Mouse (Mus musculus): ENCODE measurements around the gene Clec10a. TPM values are rescaled to one million over a fixed set of nuclear protein-coding genes. Genes with fewer than 3 reads are reported as not detected.

The Clec10a gene
- 1.3 TPM for polyA plus RNA-seq (2015; fragmentation: Illumina TruSeq; extraction: RNeasy Lipid Tissue Mini Kit (QIAGEN cat#74804); ENCODE audit: low read depth, low replicate concordance)

GRCm38 (mm10) chr11:70155897-70156296 is at the start of gene Clec10a:
Gene Clec10a (plus strand): TSS chr11:70156197.

DNA sequence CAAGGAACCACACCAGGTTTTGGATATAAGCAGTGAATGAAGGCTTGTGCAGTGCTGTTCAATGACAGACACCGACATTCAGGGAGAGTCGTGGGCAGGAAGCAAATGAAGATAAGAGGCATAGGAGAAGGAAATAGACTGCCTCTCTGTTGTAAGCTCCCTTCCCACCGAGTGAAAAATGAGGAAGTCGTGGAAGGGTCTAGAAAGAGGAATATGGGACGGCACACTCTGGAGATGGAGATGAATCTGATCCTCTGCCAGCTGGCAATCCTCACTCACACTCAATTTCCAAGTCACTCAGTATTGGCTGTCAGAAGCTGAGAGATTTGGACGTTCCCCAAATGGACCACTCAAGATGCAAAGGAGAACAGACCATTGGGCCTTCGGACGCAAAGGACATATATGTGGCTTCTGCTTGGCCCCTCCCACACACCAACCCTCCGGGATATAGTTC is 26.0 kb upstream of the Clec10a start, which contains the start of gene Mgl2:
Gene Mgl2, plus strand, starts transcription at position 404 of the 454 bp plus-strand sequence.

DNA sequence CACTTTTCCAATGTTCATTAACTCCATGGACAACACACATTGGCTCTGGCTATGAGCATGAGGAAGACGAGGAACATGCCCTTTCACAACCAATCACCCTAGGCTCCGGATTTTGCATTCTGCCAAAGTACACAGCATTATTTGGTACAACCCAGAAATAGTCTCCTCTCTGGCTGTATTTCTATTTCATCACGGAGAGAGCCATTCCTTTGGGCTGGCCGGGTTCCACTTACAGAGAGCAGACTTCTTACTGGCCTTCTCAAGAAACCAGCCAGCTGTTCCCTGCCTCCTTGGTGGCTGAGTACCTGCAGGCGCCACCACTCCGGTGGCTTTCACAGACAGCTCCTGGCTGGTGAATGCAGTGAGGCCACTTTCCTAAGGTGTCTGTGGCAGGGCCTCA is 56.4 kb downstream of the Clec10a start, which contains the start of gene Slc16a11:
Gene Slc16a11, plus strand, starts transcription at position 330 of the 400 bp plus-strand sequence.

Other genes starting within 250 kb of the Clec10a start
- 35.4 TPM for gene Gps2, start 242.3 kb upstream of the Clec10a start, polyA plus RNA-seq (2015; fragmentation: Illumina TruSeq; extraction: RNeasy Lipid Tissue Mini Kit (QIAGEN cat#74804); ENCODE audit: low read depth, low replicate concordance)
- gene Eif5a, start 234.2 kb upstream of the Clec10a start, polyA plus RNA-seq (2015; fragmentation: Illumina TruSeq; extraction: RNeasy Lipid Tissue Mini Kit (QIAGEN cat#74804); ENCODE audit: low read depth, low replicate concordance), result 640 TPM
- 4.8 TPM for gene Ybx2, start 220.4 kb upstream of the Clec10a start, polyA plus RNA-seq (2015; fragmentation: Illumina TruSeq; extraction: RNeasy Lipid Tissue Mini Kit (QIAGEN cat#74804); ENCODE audit: low read depth, low replicate concordance)
- 1.4 TPM for gene Slc2a4, start 208.0 kb upstream of the Clec10a start, polyA plus RNA-seq (2015; fragmentation: Illumina TruSeq; extraction: RNeasy Lipid Tissue Mini Kit (QIAGEN cat#74804); ENCODE audit: low read depth, low replicate concordance)
- gene Cldn7, start 191.4 kb upstream of the Clec10a start, polyA plus RNA-seq (2015; fragmentation: Illumina TruSeq; extraction: RNeasy Lipid Tissue Mini Kit (QIAGEN cat#74804); ENCODE audit: low read depth, low replicate concordance), result not detected
- gene Ctdnep1, start 175.0 kb upstream of the Clec10a start, polyA plus RNA-seq (2015; fragmentation: Illumina TruSeq; extraction: RNeasy Lipid Tissue Mini Kit (QIAGEN cat#74804); ENCODE audit: low read depth, low replicate concordance), result 108 TPM
- 115 TPM for gene Elp5, start 173.7 kb upstream of the Clec10a start, polyA plus RNA-seq (2015; fragmentation: Illumina TruSeq; extraction: RNeasy Lipid Tissue Mini Kit (QIAGEN cat#74804); ENCODE audit: low read depth, low replicate concordance)
- 346 TPM for gene Gabarap, start 165.1 kb upstream of the Clec10a start, polyA plus RNA-seq (2015; fragmentation: Illumina TruSeq; extraction: RNeasy Lipid Tissue Mini Kit (QIAGEN cat#74804); ENCODE audit: low read depth, low replicate concordance)
- gene Phf23, start 160.4 kb upstream of the Clec10a start, polyA plus RNA-seq (2015; fragmentation: Illumina TruSeq; extraction: RNeasy Lipid Tissue Mini Kit (QIAGEN cat#74804); ENCODE audit: low read depth, low replicate concordance), result 56.1 TPM
- gene Dvl2, start 155.6 kb upstream of the Clec10a start, polyA plus RNA-seq (2015; fragmentation: Illumina TruSeq; extraction: RNeasy Lipid Tissue Mini Kit (QIAGEN cat#74804); ENCODE audit: low read depth, low replicate concordance), result 17.5 TPM
- 53.6 TPM for gene Acadvl, start 140.8 kb upstream of the Clec10a start, polyA plus RNA-seq (2015; fragmentation: Illumina TruSeq; extraction: RNeasy Lipid Tissue Mini Kit (QIAGEN cat#74804); ENCODE audit: low read depth, low replicate concordance)
- gene Dlg4, start 139.3 kb upstream of the Clec10a start, polyA plus RNA-seq (2015; fragmentation: Illumina TruSeq; extraction: RNeasy Lipid Tissue Mini Kit (QIAGEN cat#74804); ENCODE audit: low read depth, low replicate concordance), result 491 TPM
- gene Asgr1, start 102.1 kb upstream of the Clec10a start, polyA plus RNA-seq (2015; fragmentation: Illumina TruSeq; extraction: RNeasy Lipid Tissue Mini Kit (QIAGEN cat#74804); ENCODE audit: low read depth, low replicate concordance), result 2.2 TPM
- gene Asgr2, start 63.6 kb upstream of the Clec10a start, polyA plus RNA-seq (2015; fragmentation: Illumina TruSeq; extraction: RNeasy Lipid Tissue Mini Kit (QIAGEN cat#74804); ENCODE audit: low read depth, low replicate concordance), result not detected
- gene Mgl2, start 25.9 kb upstream of the Clec10a start, polyA plus RNA-seq (2015; fragmentation: Illumina TruSeq; extraction: RNeasy Lipid Tissue Mini Kit (QIAGEN cat#74804); ENCODE audit: low read depth, low replicate concordance), result 0.80 TPM
- 23.4 TPM for gene Slc16a11, start 56.6 kb downstream of the Clec10a start, polyA plus RNA-seq (2015; fragmentation: Illumina TruSeq; extraction: RNeasy Lipid Tissue Mini Kit (QIAGEN cat#74804); ENCODE audit: low read depth, low replicate concordance)
- gene Slc16a13, start 64.9 kb downstream of the Clec10a start, polyA plus RNA-seq (2015; fragmentation: Illumina TruSeq; extraction: RNeasy Lipid Tissue Mini Kit (QIAGEN cat#74804); ENCODE audit: low read depth, low replicate concordance), result 4.6 TPM
- 0.76 TPM for gene Bcl6b, start 73.6 kb downstream of the Clec10a start, polyA plus RNA-seq (2015; fragmentation: Illumina TruSeq; extraction: RNeasy Lipid Tissue Mini Kit (QIAGEN cat#74804); ENCODE audit: low read depth, low replicate concordance)
- 55.7 TPM for gene 0610010K14Rik, start 81.7 kb downstream of the Clec10a start, polyA plus RNA-seq (2015; fragmentation: Illumina TruSeq; extraction: RNeasy Lipid Tissue Mini Kit (QIAGEN cat#74804); ENCODE audit: low read depth, low replicate concordance)
- 9.0 TPM for gene Gm21988, start 83.6 kb downstream of the Clec10a start, polyA plus RNA-seq (2015; fragmentation: Illumina TruSeq; extraction: RNeasy Lipid Tissue Mini Kit (QIAGEN cat#74804); ENCODE audit: low read depth, low replicate concordance)
- 441 TPM for gene Rnasek, start 83.6 kb downstream of the Clec10a start, polyA plus RNA-seq (2015; fragmentation: Illumina TruSeq; extraction: RNeasy Lipid Tissue Mini Kit (QIAGEN cat#74804); ENCODE audit: low read depth, low replicate concordance)
- 0.36 TPM for gene Alox12, start 99.2 kb downstream of the Clec10a start, polyA plus RNA-seq (2015; fragmentation: Illumina TruSeq; extraction: RNeasy Lipid Tissue Mini Kit (QIAGEN cat#74804); ENCODE audit: low read depth, low replicate concordance)
- gene Alox12e, start 166.4 kb downstream of the Clec10a start, polyA plus RNA-seq (2015; fragmentation: Illumina TruSeq; extraction: RNeasy Lipid Tissue Mini Kit (QIAGEN cat#74804); ENCODE audit: low read depth, low replicate concordance), result not detected
- not detected for gene Alox15, start 195.8 kb downstream of the Clec10a start, polyA plus RNA-seq (2015; fragmentation: Illumina TruSeq; extraction: RNeasy Lipid Tissue Mini Kit (QIAGEN cat#74804); ENCODE audit: low read depth, low replicate concordance)

All from brain, adult 10 weeks (tissue).